Mouse (Mus musculus) T-cell, adult 66 days (primary cell): ENCODE data around the gene Rsph3a. TPM values are rescaled to one million over a fixed set of nuclear protein-coding genes. Genes with fewer than 3 reads are reported as not detected.

ENCODE experiments used
- total RNA-seq, 2 experiments: library from RNA; stranded (reverse); gene quantifications; 3 replicates in 1 of 2; 4 replicates in 1 of 2; pipeline ENCODE4 v1.2.4; 2023

The Rsph3a gene
- total RNA-seq = 10 to 100 TPM in 1 of 2 experiments, 1 to 10 TPM in 1; 9.1 to 13.5 TPM

DNA sequence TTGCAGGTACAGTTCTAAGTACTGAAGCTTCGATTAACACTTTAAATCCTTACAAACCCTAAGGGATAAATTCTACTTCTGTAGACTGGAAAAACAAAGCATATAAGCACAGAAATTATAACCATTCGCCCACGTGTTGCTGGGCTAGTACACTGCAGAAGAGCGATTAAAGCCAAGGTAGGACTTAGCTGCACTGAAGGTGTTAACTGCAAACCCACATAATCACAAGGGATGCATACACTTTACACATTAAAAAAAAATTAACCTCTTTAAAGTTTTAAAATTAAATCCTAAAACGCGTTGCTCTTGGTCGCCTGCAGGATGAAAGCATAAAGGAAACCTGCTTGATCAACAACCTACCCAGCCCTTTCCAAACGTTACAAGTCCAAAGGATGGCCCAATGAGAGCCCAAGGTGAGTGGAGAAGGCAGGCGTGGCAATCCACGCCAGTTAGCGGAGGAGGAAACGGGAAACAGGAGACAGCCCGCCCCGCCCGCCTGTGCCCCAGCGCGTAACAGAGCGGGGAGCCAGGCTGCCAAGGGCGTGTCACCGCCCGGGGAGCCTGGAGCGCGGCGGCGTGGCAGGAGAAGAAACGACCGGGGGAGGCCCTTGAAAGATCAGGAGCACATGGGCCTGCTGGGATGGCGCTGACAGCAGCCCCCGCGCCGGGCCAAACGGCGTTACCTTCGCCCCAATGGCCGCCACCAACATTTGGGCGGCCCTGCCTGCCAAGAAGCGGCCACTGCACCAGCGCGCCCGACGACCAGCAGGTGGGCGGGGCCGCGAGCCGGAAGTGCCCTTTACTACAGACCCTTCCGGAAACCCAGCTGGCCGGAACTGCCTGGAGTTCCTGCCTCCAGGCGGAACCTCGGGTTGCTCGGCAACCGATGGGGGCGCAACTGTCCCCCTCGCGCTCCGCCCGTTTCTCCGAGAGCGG is at the start of gene Rsph3a:
Rsph3a (plus strand) TSS at position 498 of the 936 bp plus-strand sequence.

DNA sequence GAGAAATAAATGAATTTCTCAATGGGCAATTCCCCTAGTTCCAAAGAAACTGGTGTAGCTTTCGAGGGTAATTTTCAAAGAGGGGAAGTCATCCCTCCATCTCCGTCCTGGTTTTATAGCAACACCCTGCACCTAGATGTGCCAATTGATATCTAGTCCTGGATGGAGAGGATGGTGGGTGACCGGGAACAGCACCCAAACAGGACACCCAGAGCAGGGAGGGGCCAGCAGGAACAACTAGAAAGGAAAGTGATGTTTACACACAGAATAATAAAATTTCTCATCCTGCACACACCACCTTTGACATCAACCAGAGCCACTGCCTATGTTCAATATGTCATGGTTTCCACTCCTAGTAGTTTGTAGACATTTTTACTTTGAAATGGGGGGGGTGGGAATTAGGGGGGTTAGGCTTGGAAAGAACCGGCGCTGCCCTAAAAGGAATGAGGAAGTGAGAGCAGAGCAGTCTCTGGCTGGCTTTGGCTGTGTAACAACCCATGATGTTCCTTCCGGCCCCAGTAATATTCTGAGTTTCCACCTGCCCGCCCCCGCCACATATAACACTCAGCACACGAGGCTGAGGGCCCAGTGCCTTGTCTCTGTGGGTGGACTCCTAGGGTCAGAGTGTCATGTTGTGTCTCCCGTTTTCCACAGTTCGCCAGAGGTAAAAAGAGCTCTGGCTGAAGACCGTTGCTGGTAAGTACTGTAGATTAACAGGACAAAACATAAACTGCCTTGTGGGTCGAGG is 19.8 kb upstream of the Rsph3a start, which contains the start of gene Tagap:
Tagap (plus strand) TSS at position 588 of the 748 bp plus-strand sequence.

Other genes starting within 250 kb of the Rsph3a start
- gene Fndc1, start 118.3 kb upstream of the Rsph3a start, total RNA-seq = under 1 TPM in 1 of 2 experiments, not detected in 1; 0.30 TPM
- 100 to 1,000 TPM; 173 to 176 TPM for gene Tagap, start 19.6 kb upstream of the Rsph3a start, total RNA-seq
- gene Gm49673, start 202.2 kb downstream of the Rsph3a start, total RNA-seq = 1 to 10 TPM; 1.5 to 4.9 TPM
- gene Rnaset2a, start 202.5 kb downstream of the Rsph3a start, total RNA-seq = 10 to 100 TPM; 40.6 to 54.0 TPM
- 10 to 100 TPM; 33.2 to 35.1 TPM for gene Fgfr1op, start 219.9 kb downstream of the Rsph3a start, total RNA-seq